Mouse (Mus musculus) liver, adult 2 months (tissue): ENCODE data around the gene Flt1. TPM values are rescaled to one million over a fixed set of nuclear protein-coding genes. Genes with fewer than 3 reads are reported as not detected.

Experiments
- DNase-seq: peaks from one replicate; pipeline ENCODE4 v3.0.0-alpha.2; 2011; ENCODE audit warnings: low read depth, low spot score; ENCODE audit errors: extremely low read depth
- H3K27ac ChIP-seq: fragments of 200-500 bp; replicated peaks from 2 replicates; pipeline ENCODE4 v1.5.1; 2012; ENCODE audit warnings: low read depth, mild to moderate bottlenecking, control low read depth, inconsistent platforms, low read length; ENCODE audit not compliant: insufficient read depth
- H3K27me3 ChIP-seq: fragments of 200-500 bp; 2 replicates; pipeline ENCODE4 v1.6.1; 2012; ENCODE audit warnings: mild to moderate bottlenecking, moderate library complexity, low read length, inconsistent platforms; ENCODE audit not compliant: control insufficient read depth, insufficient read depth
- H3K36me3 ChIP-seq: fragments of 200-500 bp; 2 replicates; pipeline ENCODE4 v1.6.1; 2012; ENCODE audit warnings: low read length, inconsistent platforms; ENCODE audit not compliant: control insufficient read depth, insufficient read depth
- H3K4me1 ChIP-seq: fragments of 200-500 bp; 2 replicates; pipeline ENCODE4 v1.6.1; 2011; ENCODE audit warnings: low read length; ENCODE audit not compliant: control insufficient read depth, insufficient read depth
- H3K4me3 ChIP-seq: fragments of 200-500 bp; 2 replicates; pipeline ENCODE4 v1.5.1; 2011; ENCODE audit warnings: low read depth, mild to moderate bottlenecking, control low read depth, low read length, moderate library complexity; ENCODE audit not compliant: insufficient read depth
- H3K79me2 ChIP-seq: fragments of 200-500 bp; 2 replicates; pipeline ENCODE4 v1.6.1; 2012; ENCODE audit warnings: inconsistent platforms, mild to moderate bottlenecking, low read length, moderate library complexity; ENCODE audit not compliant: control insufficient read depth, insufficient read depth
- H3K9ac ChIP-seq: fragments of 200-500 bp; 2 replicates; pipeline ENCODE4 v1.6.1; 2012; ENCODE audit warnings: low read depth, mild to moderate bottlenecking, control low read depth, inconsistent platforms, low read length
- CTCF ChIP-seq: fragments of 200-500 bp; IDR thresholded peaks from 2 replicates; pipeline ENCODE4 v1.5.1; 2011; ENCODE audit warnings: low read depth, low read length, control low read depth
- POLR2A ChIP-seq: fragments of 200-500 bp; IDR thresholded peaks from 2 replicates; pipeline ENCODE4 v1.6.1; 2011; ENCODE audit warnings: low read length, control low read depth; ENCODE audit not compliant: insufficient read depth; ENCODE audit errors: extremely low read depth
- WGBS: fragments of 180-500 bp; shearing (Covaris S2); methylation state at CpG from one replicate; pipeline ENCODE4 v1.1.7; 2018; 5-methylcytosine and 5-hydroxymethylcytosine counted together
- polyA plus RNA-seq: library from polyadenylated mRNA; depleted of rRNA; stranded (reverse); fragments of >200 nt; gene quantifications from 2 replicates; pipeline ENCODE4 v1.2.3, GENCODE M21; 2012; rRNA removed
- total RNA-seq: library from RNA; depleted of rRNA; stranded (reverse); fragments of >200 nt; gene quantifications from 2 replicates; pipeline ENCODE4 v1.2.3, GENCODE M21; 2014; rRNA removed

Gene Flt1
- 4.8 and 6.2 TPM in 2 replicates for total RNA-seq
- polyA plus RNA-seq: 1.2 and 1.3 TPM in 2 replicates

- no peak for DNase-seq
- TF ChIP-seq POLR2A: 0 out of 2 replicates have a peak, but pooled peaks have one; percentile 47
- TF ChIP-seq CTCF: no peak
- peaks cover 3% of the 10 kb centered on the region for H3K4me1 ChIP-seq
- no peaks in the 10 kb centered on the region for H3K79me2 ChIP-seq
- peak within 1 kb of the TSS; percentile 66 for H3K27ac ChIP-seq
- H3K36me3 ChIP-seq: no peaks in the 10 kb centered on the region
- WGBS: 2% methylated on average over 82 of the region's 82 CpGs
- peak within 1 kb of the TSS; percentile 60 for H3K4me3 ChIP-seq
- peaks cover 18% of the 10 kb centered on the region for H3K27me3 ChIP-seq
- peak within 1 kb of the TSS; percentile 84 for H3K9ac ChIP-seq
Measured at GRCm38 (mm10) chr5:147725831-147726700, at the start of gene Flt1. Flt1 (minus strand) TSS chr5:147726011.

- TF ChIP-seq CTCF: no peak
- no peak for TF ChIP-seq POLR2A
- H3K4me3 ChIP-seq: no peak overlapping the region
- WGBS: 52% methylated on average over 7 of the region's 7 CpGs
Measured at GRCm38 (mm10) chr5:147775222-147775621, 49.4 kb upstream of the Flt1 start.

GRCm38 (mm10) chr5:147769918-147770317, 44.1 kb upstream of the Flt1 start:
- TF ChIP-seq CTCF (no peak), POLR2A (no peak)
- 79% methylated on average over 6 of the region's 6 CpGs for WGBS

More at GRCm38 (mm10) chr5:147775222-147775621, 49.4 kb upstream of the Flt1 start:
- Histone ChIP-seq H3K79me2 (no peaks in the 10 kb centered on the region), H3K36me3 (no peaks in the 10 kb centered on the region), H3K27me3 (no peaks in the 10 kb centered on the region), H3K27ac (no peak overlapping the region), H3K9ac (no peak overlapping the region), H3K4me1 (no peaks in the 10 kb centered on the region)
- DNase-seq: no peak

GRCm38 (mm10) chr5:147764061-147764460, 38.2 kb upstream of the Flt1 start:
- no peaks in the 10 kb centered on the region; the same call in 1 of the 2 replicates for H3K4me1 ChIP-seq
- H3K27ac ChIP-seq: no peak overlapping the region
- no peaks in the 10 kb centered on the region for H3K79me2 ChIP-seq
- H3K36me3 ChIP-seq: no peaks in the 10 kb centered on the region
- DNase-seq: no peak
- H3K4me3 ChIP-seq: no peak overlapping the region
- 98% methylated on average over 4 of the region's 4 CpGs for WGBS
- H3K27me3 ChIP-seq: no peaks in the 10 kb centered on the region
- no peak overlapping the region for H3K9ac ChIP-seq
- TF ChIP-seq CTCF (no peak), POLR2A (no peak)

More at GRCm38 (mm10) chr5:147769918-147770317, 44.1 kb upstream of the Flt1 start:
- Histone ChIP-seq H3K4me1 (no peaks in the 10 kb centered on the region), H3K4me3 (no peak overlapping the region), H3K9ac (no peak overlapping the region), H3K27ac (no peak overlapping the region), H3K27me3 (no peaks in the 10 kb centered on the region), H3K36me3 (no peaks in the 10 kb centered on the region), H3K79me2 (no peaks in the 10 kb centered on the region)
- DNase-seq: no peak

GRCm38 (mm10) chr5:147761984-147762383, 36.2 kb upstream of the Flt1 start:
- no peaks in the 10 kb centered on the region for H3K79me2 ChIP-seq
- H3K27me3 ChIP-seq: no peaks in the 10 kb centered on the region
- H3K36me3 ChIP-seq: no peaks in the 10 kb centered on the region
- 49% methylated on average over 8 of the region's 8 CpGs for WGBS
- TF ChIP-seq POLR2A (no peak), CTCF (no peak)
- H3K4me1 ChIP-seq: no peaks in the 10 kb centered on the region; the same call in 1 of the 2 replicates
- no peak overlapping the region for H3K27ac ChIP-seq
- H3K4me3 ChIP-seq: no peak overlapping the region
- H3K9ac ChIP-seq: no peak overlapping the region
- DNase-seq: no peak
